Mouse (Mus musculus) ES-E14 (cell line): ENCODE measurements around the gene Ttn.

Source experiments
- HCFC1 ChIP-seq: IDR thresholded peaks from 2 replicates; pipeline ENCODE4 v1.6.1; 2012; ENCODE audit warnings: low read length, inconsistent platforms, borderline replicate concordance; ENCODE audit not compliant: insufficient read depth
- MAFK ChIP-seq: IDR thresholded peaks from 2 replicates; pipeline ENCODE4 v1.6.1; 2014; ENCODE audit warnings: mild to moderate bottlenecking, low read depth, low read length, inconsistent platforms; ENCODE audit not compliant: insufficient read depth
- ZNF384 ChIP-seq: IDR thresholded peaks from 2 replicates; pipeline ENCODE4 v1.6.1; 2012; ENCODE audit warnings: low read depth, low read length, inconsistent platforms

GRCm38 (mm10) chr2:76806861-76807260, 175.5 kb downstream of the Ttn start:
- TF ChIP-seq MAFK = no peak
- no peak for TF ChIP-seq ZNF384
- no peak for TF ChIP-seq HCFC1
